In the genomic region with DNA sequence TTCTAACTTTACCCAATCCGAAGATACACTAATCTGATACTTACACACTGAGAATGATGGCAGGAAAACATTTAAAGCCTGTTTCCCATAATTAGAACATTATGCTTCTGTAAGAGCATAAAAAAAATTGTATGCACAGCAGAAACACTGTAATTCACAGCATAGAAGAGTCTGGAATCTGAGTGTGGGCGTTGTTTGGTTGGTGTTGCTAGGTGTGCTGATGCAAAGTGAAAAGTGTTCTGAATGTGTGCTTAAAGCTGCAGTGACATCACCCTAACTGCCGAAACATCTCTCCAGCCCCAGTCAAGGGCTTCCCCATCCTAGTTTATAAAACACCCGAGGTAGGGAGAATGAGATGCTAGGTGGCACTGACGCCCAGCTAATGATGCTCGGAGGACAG, we compare ENCODE assay signal across 16 mouse cellular contexts.
"Had no signal": no experiment of that assay in that cellular context is flagged by ENCODE, and none has a peak within 500 bp of the region (broad histone marks: within the 10 kb centered on the region; RNA-seq: fewer than 3 reads in every experiment).

No protein-coding gene starts in this region.

- H3K9me3 ChIP-seq: limb, embryonic 10.5 days; liver, embryonic 15.5 days; midbrain, embryonic 10.5 days; neural tube, embryonic 15.5 days had no signal

- H3K4me3 ChIP-seq: limb, embryonic 10.5 days; liver, embryonic 15.5 days; midbrain, embryonic 10.5 days; myocyte; neural tube, embryonic 15.5 days had no signal

- ATAC-seq: inflammation-experienced regulatory T-cells, adult 6 months; intestine, postnatal 0 days; lung, postnatal 0 days had no signal

- H3K9ac ChIP-seq: liver, embryonic 15.5 days; neural tube, embryonic 15.5 days had no signal

- H3K36me3 ChIP-seq: limb, embryonic 10.5 days; liver, embryonic 15.5 days; midbrain, embryonic 10.5 days; neural tube, embryonic 15.5 days had no signal

- H3K27ac ChIP-seq: limb, embryonic 10.5 days; liver, embryonic 15.5 days; midbrain, embryonic 10.5 days; neural tube, embryonic 15.5 days had no signal

- H3K27me3 ChIP-seq: liver, embryonic 15.5 days; neural tube, embryonic 15.5 days had no signal

- DNase-seq: kidney, adult 8-10 months; kidney, postnatal 25 days; lung, adult 2 months; lung, postnatal 4 days; midbrain, embryonic 14.5 days; spleen, adult 18-20 months; thymus, postnatal 36 days had no signal

- H3K4me2 ChIP-seq: liver, embryonic 11.5 days; liver, embryonic 15.5 days; neural tube, embryonic 15.5 days had no signal

- H3K4me1 ChIP-seq: liver, embryonic 15.5 days had no signal
